Mouse (Mus musculus) midbrain, embryonic 14.5 days (tissue): ENCODE results near the gene Ssbp3. TPM values are rescaled to one million over a fixed set of nuclear protein-coding genes. Genes with fewer than 3 reads are reported as not detected.

Experiments used
- ATAC-seq: fragments of 200-750 bp; cut with Nextera tagmentation; 2 replicates; pipeline ENCODE4 v1.8.0; 2017; ENCODE audit warnings: moderate number of reproducible peaks, moderate library complexity; ENCODE audit not compliant: low FRiP score, low TSS enrichment
- DNase-seq: peaks from one replicate; pipeline ENCODE4 v3.0.0-alpha.2; 2015
- H3K27ac ChIP-seq: fragments of 300-500 bp; sonication (generic); replicated peaks from 2 replicates; pipeline ENCODE4 v1.5.1; 2014; ENCODE audit warnings: mild to moderate bottlenecking, low read depth, low read length, moderate library complexity
- H3K27me3 ChIP-seq: fragments of 300-500 bp; sonication (generic); 2 replicates; pipeline ENCODE4 v1.6.1; 2014; ENCODE audit warnings: low read length, control low read depth, mixed read lengths; ENCODE audit not compliant: control insufficient read depth, insufficient read depth
- H3K36me3 ChIP-seq: fragments of 300-500 bp; sonication (generic); 2 replicates; pipeline ENCODE4 v1.6.1; 2014; ENCODE audit warnings: low read length, control low read depth; ENCODE audit not compliant: control insufficient read depth, insufficient read depth
- H3K4me1 ChIP-seq: fragments of 300-500 bp; sonication (generic); 2 replicates; pipeline ENCODE4 v1.6.1; 2014; ENCODE audit warnings: mild to moderate bottlenecking, antibody characterized with exemption, low read length, control low read depth; ENCODE audit not compliant: control insufficient read depth, insufficient read depth
- H3K4me2 ChIP-seq: fragments of 300-500 bp; sonication (generic); 2 replicates; pipeline ENCODE4 v1.6.1; 2014; ENCODE audit warnings: mild to moderate bottlenecking, low read length, moderate library complexity
- H3K4me3 ChIP-seq: fragments of 300-500 bp; sonication (generic); replicated peaks from 2 replicates; pipeline ENCODE4 v1.5.1; 2014; ENCODE audit warnings: low read depth, low read length
- H3K9ac ChIP-seq: fragments of 300-500 bp; sonication (generic); replicated peaks from 2 replicates; pipeline ENCODE4 v1.6.1; 2014; ENCODE audit warnings: mild to moderate bottlenecking, low read length, moderate library complexity
- H3K9me3 ChIP-seq: fragments of 300-500 bp; sonication (generic); 2 replicates; pipeline ENCODE4 v1.6.1; 2016; ENCODE audit warnings: low read length, control low read depth, mixed read lengths; ENCODE audit not compliant: control insufficient read depth
- WGBS: fragments of 180-500 bp; shearing (Covaris S2); extraction: QIAGEN DNeasy Blood & Tissue Kit; methylation state at CpG from one replicate; pipeline ENCODE4 v1.1.7; 2014; 5-methylcytosine and 5-hydroxymethylcytosine counted together
- polyA plus RNA-seq: library from polyadenylated mRNA; unstranded; fragments of >200 nt; fragmentation: Nextera tagmentation; extraction: Ambion mirVana; gene quantifications from 2 replicates; pipeline ENCODE4 v1.2.1, GENCODE M21; 2014

The Ssbp3 gene
- polyA plus RNA-seq, result 147 and 187 TPM in 2 replicates

- H3K4me3 ChIP-seq, result peak within 1 kb of the TSS; percentile 100
- peak within 1 kb of the TSS; percentile 99 for H3K9ac ChIP-seq
- H3K36me3 ChIP-seq, result peaks cover 14% of the 10 kb centered on the region
- WGBS, result 1% methylated on average over 51 of the region's 51 CpGs
- ATAC-seq (peak; percentile 64), DNase-seq (peak; percentile 95)
- peak within 1 kb of the TSS; percentile 99 for H3K27ac ChIP-seq
- peak within 1 kb of the TSS; percentile 96 for H3K4me2 ChIP-seq
- H3K4me1 ChIP-seq, result peaks cover 49% of the 10 kb centered on the region
- H3K27me3 ChIP-seq, result no peaks in the 10 kb centered on the region
- H3K9me3 ChIP-seq, result no peaks in the 10 kb centered on the region
Measured at GRCm38 (mm10) chr4:106910201-106911172, at the start of gene Ssbp3. Gene Ssbp3 (plus strand): TSS chr4:106910701.

DNA sequence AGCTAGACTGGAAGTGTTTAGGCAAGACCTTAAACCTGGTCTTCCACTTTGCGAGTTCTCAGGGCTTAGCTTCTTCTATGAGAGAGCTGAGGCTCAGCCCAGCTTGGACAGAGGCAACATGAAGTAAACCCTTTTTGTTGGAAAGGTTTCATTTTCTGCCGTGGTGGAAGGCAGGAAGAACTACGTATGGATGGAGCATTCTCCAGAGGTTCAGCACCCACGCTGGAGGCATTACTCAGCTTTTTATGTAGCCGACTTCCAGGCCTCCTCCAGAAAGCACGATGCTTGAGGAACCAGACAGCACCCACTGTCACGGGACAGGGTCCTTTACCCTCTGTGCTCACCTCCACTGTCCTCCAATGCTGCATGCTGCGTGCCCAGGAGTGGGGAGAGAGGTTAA is 48.6 kb upstream of the Ssbp3 start:
- H3K4me1 ChIP-seq, result peaks cover 20% of the 10 kb centered on the region
- no peaks in the 10 kb centered on the region for H3K27me3 ChIP-seq
- H3K9me3 ChIP-seq, result no peaks in the 10 kb centered on the region
- no peak for DNase-seq
- H3K4me2 ChIP-seq, result no peak overlapping the region
- no peak overlapping the region for H3K27ac ChIP-seq
- no peak for ATAC-seq
- H3K9ac ChIP-seq, result no peak overlapping the region
- no peak overlapping the region for H3K4me3 ChIP-seq
- H3K36me3 ChIP-seq, result no peaks in the 10 kb centered on the region
- WGBS, result 86% methylated on average over 8 of the region's 8 CpGs

DNA sequence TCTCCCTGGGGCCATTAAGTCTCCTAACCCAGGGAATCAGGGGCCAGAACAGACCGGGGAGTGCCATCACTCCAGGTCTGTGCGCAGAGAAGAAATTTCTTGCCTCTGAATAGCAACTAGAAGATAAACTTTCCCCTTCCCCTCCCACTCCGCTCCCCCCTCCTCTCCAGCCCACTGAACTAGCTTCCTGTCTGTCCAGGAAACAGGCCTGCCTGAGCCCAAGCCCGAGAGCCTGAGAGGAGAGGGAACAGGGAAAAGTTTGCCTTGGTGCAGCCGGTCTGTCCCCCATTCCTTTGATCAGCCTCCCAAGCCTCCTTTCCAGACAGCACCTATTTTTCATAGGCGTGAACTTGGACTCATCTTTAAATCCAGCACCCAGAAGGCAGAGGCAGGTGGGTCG is 48.2 kb upstream of the Ssbp3 start:
- Histone ChIP-seq H3K4me3 (no peak overlapping the region), H3K4me1 (peaks cover 23% of the 10 kb centered on the region), H3K27ac (no peak overlapping the region), H3K27me3 (no peaks in the 10 kb centered on the region), H3K4me2 (no peak overlapping the region), H3K9me3 (no peaks in the 10 kb centered on the region), H3K36me3 (no peaks in the 10 kb centered on the region), H3K9ac (no peak overlapping the region)
- DNase-seq, result no peak
- WGBS, result 66% methylated on average over 7 of the region's 7 CpGs
- ATAC-seq, result no peak

GRCm38 (mm10) chr4:106862767-106863370 is 47.6 kb upstream of the Ssbp3 start:
- H3K9ac ChIP-seq, result no peak overlapping the region
- no peak overlapping the region for H3K4me3 ChIP-seq
- peaks cover 23% of the 10 kb centered on the region for H3K4me1 ChIP-seq
- no peaks in the 10 kb centered on the region for H3K36me3 ChIP-seq
- H3K9me3 ChIP-seq, result no peaks in the 10 kb centered on the region
- H3K27me3 ChIP-seq, result no peaks in the 10 kb centered on the region
- WGBS, result 32% methylated on average over 3 of the region's 3 CpGs
- no peak for ATAC-seq
- DNase-seq, result no peak
- H3K27ac ChIP-seq, result no peak overlapping the region
- H3K4me2 ChIP-seq, result no peak overlapping the region

DNA sequence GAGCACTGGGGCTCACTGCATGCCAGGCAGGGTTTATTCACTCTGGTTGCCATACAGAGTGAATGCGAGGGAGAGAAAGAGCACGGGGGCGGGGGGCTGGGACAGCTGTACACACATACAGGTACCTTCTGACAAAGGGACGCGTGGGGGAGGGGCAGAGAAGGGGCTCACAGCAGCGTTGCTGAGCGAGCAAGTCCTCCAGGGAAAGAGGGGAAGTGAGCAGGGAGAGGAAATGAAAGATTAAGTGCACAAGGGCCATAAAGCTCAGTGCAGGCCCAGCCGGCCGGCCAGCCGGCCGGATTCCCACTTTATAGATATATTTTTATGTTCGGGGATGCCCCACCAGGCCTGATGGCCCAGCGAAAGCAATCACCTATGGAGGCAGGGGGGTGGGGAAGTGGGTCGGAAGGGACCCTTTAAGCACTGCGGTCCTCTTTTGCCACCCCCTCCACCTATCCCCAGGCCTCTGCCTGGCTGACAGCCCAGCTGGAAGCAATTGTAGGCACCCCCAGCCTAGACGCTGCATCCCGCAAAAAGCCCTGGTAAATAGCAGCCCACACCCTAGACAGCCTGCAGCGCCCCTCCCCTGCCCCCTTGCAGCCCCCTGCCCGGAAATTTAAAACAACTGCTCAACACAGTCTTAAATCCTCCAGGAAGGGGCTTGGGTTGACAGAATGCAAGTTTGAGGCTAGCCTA is 44.9 kb upstream of the Ssbp3 start:
- peak overlapping the region; percentile 74 for H3K27ac ChIP-seq
- H3K4me3 ChIP-seq, result no peak overlapping the region
- DNase-seq (peak; percentile 71), ATAC-seq (0 out of 2 replicates have a peak, but pooled peaks have one; percentile 12)
- no peaks in the 10 kb centered on the region for H3K9me3 ChIP-seq
- H3K4me1 ChIP-seq, result peaks cover 23% of the 10 kb centered on the region
- no peak overlapping the region; the same call in 1 of the 2 replicates for H3K9ac ChIP-seq
- 13% methylated on average over 19 of the region's 19 CpGs for WGBS
- no peaks in the 10 kb centered on the region for H3K27me3 ChIP-seq
- no peaks in the 10 kb centered on the region for H3K36me3 ChIP-seq
- H3K4me2 ChIP-seq, result no peak overlapping the region

DNA sequence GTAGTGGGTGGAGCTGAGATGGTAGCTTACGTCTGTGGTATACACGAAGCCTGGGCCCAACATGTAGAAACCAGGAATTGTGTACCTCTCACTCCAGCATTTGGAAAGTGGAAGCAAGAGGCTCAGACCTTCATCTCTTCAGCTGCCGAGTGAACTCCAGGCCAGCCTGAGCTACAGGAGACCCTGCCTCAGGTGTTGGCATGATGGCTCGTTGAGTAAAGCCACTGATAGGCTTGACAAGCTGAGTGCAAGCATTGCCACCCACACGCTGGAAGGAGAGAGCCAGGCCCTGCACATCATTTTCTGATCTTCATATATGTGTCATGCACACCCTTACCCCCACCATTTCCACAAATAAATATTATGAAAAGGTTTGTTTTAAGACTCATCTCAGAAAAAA is 44.1 kb upstream of the Ssbp3 start:
- no peaks in the 10 kb centered on the region for H3K27me3 ChIP-seq
- no peaks in the 10 kb centered on the region for H3K9me3 ChIP-seq
- no peak overlapping the region for H3K4me3 ChIP-seq
- no peak for ATAC-seq
- no peaks in the 10 kb centered on the region for H3K36me3 ChIP-seq
- WGBS, result 51% methylated on average over 5 of the region's 5 CpGs
- H3K9ac ChIP-seq, result no peak overlapping the region
- DNase-seq, result no peak
- peak overlapping the region; percentile 74 for H3K27ac ChIP-seq
- no peak overlapping the region for H3K4me2 ChIP-seq
- H3K4me1 ChIP-seq, result peaks cover 23% of the 10 kb centered on the region

GRCm38 (mm10) chr4:106866845-106867244 is 43.7 kb upstream of the Ssbp3 start:
- no peak overlapping the region for H3K4me2 ChIP-seq
- 3% methylated on average over 7 of the region's 7 CpGs for WGBS
- no peaks in the 10 kb centered on the region for H3K9me3 ChIP-seq
- H3K27ac ChIP-seq, result peak overlapping the region; percentile 74
- no peak overlapping the region for H3K4me3 ChIP-seq
- peak; percentile 85 for ATAC-seq
- peak; percentile 89 for DNase-seq
- no peaks in the 10 kb centered on the region for H3K27me3 ChIP-seq
- no peaks in the 10 kb centered on the region for H3K36me3 ChIP-seq
- peaks cover 23% of the 10 kb centered on the region for H3K4me1 ChIP-seq
- no peak overlapping the region for H3K9ac ChIP-seq

DNA sequence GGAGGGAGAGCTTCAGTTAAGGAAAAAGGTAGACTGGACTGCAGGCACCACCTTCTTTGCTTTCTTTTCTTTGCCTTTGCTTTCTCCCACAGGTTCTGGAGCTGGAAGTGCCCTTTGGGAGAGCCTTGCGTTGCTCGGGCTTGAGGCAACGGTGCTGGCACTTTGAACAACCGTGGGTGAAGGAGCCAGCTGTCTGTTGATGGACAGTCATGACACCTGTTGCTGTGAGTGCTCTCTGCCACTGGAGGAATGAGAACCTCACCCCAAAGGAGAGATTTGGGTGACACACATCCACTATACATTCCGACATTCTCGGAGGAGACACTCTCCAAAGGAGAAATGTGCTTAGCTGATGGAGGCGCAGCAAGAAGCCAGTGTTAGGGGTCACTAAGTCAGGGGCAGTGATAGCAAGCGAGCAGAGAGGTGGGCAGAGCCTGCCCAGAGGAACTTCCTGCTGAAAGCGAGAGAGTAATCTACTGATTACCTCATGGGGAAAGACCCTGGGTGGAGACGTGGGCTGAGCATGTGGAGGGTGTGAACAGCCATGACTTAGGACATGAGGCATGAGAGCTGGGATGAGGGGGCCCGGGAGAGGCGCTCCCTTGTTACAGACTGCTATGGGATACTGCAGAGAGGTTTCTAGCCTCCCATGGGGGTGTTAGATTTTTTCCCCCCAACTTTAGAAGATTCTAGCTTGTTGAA is 41.6 kb upstream of the Ssbp3 start:
- H3K4me1 ChIP-seq, result peaks cover 21% of the 10 kb centered on the region
- 80% methylated on average over 12 of the region's 12 CpGs for WGBS
- no peaks in the 10 kb centered on the region for H3K9me3 ChIP-seq
- no peak overlapping the region for H3K4me3 ChIP-seq
- H3K4me2 ChIP-seq, result no peak overlapping the region
- H3K27ac ChIP-seq, result no peak overlapping the region
- H3K9ac ChIP-seq, result no peak overlapping the region
- no peaks in the 10 kb centered on the region for H3K27me3 ChIP-seq
- DNase-seq (no peak), ATAC-seq (no peak)
- no peaks in the 10 kb centered on the region for H3K36me3 ChIP-seq
